Mouse (Mus musculus) forebrain, postnatal 0 days (tissue): ENCODE measurements around the gene Lmcd1. TPM values are rescaled to one million over a fixed set of nuclear protein-coding genes. Genes with fewer than 3 reads are reported as not detected.

Source experiments
- ATAC-seq: fragments of 200-750 bp; cut with Nextera tagmentation; 2 replicates; pipeline ENCODE4 v1.8.0; 2017; ENCODE audit warnings: mild to moderate bottlenecking, moderate library complexity
- DNase-seq: peaks from one replicate; pipeline ENCODE4 v3.0.0-alpha.2; 2015
- H3K27ac ChIP-seq: fragments of 300-500 bp; sonication (generic); 2 replicates; pipeline ENCODE4 v1.5.1; 2014; ENCODE audit warnings: low read depth, mild to moderate bottlenecking, antibody characterized with exemption, low read length, moderate library complexity, mixed read lengths
- H3K27me3 ChIP-seq: fragments of 300-500 bp; sonication (generic); 2 replicates; pipeline ENCODE4 v1.6.1; 2014; ENCODE audit warnings: mild to moderate bottlenecking, low read length, mixed read lengths; ENCODE audit not compliant: insufficient read depth
- H3K36me3 ChIP-seq: fragments of 300-500 bp; sonication (generic); 2 replicates; pipeline ENCODE4 v1.6.1; 2014; ENCODE audit warnings: mild to moderate bottlenecking, moderate library complexity; ENCODE audit not compliant: insufficient read depth
- H3K4me1 ChIP-seq: fragments of 300-500 bp; sonication (generic); 2 replicates; pipeline ENCODE4 v1.6.1; 2014; ENCODE audit warnings: antibody characterized with exemption; ENCODE audit not compliant: insufficient read depth
- H3K4me2 ChIP-seq: fragments of 300-500 bp; sonication (generic); 2 replicates; pipeline ENCODE4 v1.6.1; 2014; ENCODE audit warnings: low read depth, mild to moderate bottlenecking, moderate library complexity
- H3K4me3 ChIP-seq: fragments of 300-500 bp; sonication (generic); 2 replicates; pipeline ENCODE4 v1.5.1; 2014; ENCODE audit warnings: low read depth, low read length, mixed read lengths
- H3K9ac ChIP-seq: fragments of 300-500 bp; sonication (generic); 2 replicates; pipeline ENCODE4 v1.6.1; 2014; ENCODE audit warnings: mild to moderate bottlenecking
- H3K9me3 ChIP-seq: fragments of 300-500 bp; sonication (generic); 2 replicates; pipeline ENCODE4 v1.6.1; 2016; ENCODE audit warnings: low read length
- CTCF ChIP-seq: sonication (generic); IDR thresholded peaks from 2 replicates; pipeline ENCODE4 v1.5.1; 2016; ENCODE audit warnings: antibody characterized with exemption, control low read depth, low read depth
- WGBS: fragments of 180-500 bp; shearing (Covaris S2); extraction: QIAGEN DNeasy Blood & Tissue Kit; methylation state at CpG from one replicate; pipeline ENCODE4 v1.1.7; 2014; 5-methylcytosine and 5-hydroxymethylcytosine counted together
- polyA plus RNA-seq: library from polyadenylated mRNA; unstranded; fragments of >200 nt; fragmentation: Nextera tagmentation; extraction: Ambion mirVana; gene quantifications from 2 replicates; pipeline ENCODE4 v1.2.1, GENCODE M21; 2015
- total RNA-seq: library from RNA; depleted of rRNA; stranded (reverse); fragments of >200 nt; gene quantifications from 2 replicates; pipeline ENCODE4 v1.2.3, GENCODE M21; 2014

The Lmcd1 gene
- total and polyA plus RNA-seq, 2 experiments from 2014 or later: 6.9 to 8.4 TPM

DNA sequence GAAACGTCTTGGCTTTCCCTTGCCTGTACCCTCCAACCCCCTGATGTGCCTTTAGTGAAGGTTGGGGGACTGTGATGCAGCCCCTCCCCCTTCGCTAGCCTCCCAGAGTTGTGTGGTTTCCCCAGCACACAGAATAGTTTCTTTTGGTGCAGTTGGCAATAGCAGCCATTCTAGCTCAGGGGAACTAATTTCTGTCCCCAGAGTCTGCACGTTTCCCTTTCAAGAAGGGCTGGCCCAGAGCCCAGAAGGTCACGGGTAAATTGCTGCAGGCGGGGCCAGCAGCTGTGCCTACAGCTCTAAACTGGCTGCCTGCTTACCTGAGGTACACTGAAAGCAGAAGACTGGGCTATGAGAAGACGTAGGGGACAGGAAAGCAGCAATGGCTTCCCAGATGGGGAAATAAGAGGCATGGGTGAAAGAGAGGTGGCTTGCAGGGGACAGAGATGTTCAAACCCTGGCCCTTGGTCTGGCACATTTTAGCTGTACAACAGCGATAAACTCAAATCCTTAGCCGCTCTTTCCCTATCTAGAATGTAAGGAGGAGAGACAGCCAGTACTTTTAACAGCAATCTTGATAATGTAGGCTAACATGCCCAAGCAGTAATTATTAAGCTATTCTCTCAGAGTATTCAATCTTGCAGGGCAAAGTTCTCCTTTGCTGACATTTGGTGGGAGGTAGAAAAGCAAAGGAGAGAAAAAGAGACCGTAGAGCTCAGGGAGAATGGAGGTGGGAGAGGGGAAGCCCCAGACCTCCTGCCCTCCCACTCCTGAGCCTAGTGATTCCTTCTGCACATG is 900 bp downstream of the Lmcd1 start:
- H3K4me2 ChIP-seq: peak overlapping the region; percentile 55
- peak overlapping the region; percentile 23; the same call in 1 of the 2 replicates for H3K4me3 ChIP-seq
- TF ChIP-seq CTCF: no peak
- H3K27me3 ChIP-seq: no peaks in the 10 kb centered on the region
- no peaks in the 10 kb centered on the region for H3K9me3 ChIP-seq
- H3K9ac ChIP-seq: no peak overlapping the region
- no peak overlapping the region for H3K27ac ChIP-seq
- DNase-seq (peak; percentile 69), ATAC-seq (peak; percentile 63)
- no peaks in the 10 kb centered on the region for H3K4me1 ChIP-seq
- no peaks in the 10 kb centered on the region for H3K36me3 ChIP-seq
- 21% methylated on average over 9 of the region's 9 CpGs for WGBS

DNA sequence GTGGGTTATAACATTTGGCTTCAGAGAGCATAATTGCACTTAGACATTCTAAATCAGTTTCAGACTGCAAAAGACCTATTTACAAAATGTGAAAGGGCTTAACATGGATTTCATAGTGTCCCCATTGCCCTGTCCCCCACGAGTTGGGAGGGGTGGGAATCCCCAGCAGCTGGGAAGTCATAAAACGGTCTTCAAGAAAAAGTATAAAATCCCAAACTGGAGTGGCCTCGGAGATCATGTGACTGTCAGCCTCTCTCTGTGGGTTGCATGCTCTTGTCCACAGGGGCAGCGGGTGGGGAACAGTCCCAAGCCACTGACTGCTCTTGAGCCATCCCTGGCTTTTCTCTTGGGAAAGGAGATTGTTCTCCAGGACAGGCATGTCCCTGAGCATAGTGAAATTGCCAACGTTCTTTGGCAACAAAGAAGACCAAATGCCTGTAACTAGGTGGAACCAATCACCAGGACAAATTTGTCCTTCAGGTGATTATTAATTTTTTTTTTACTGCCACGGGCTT is 2.2 kb downstream of the Lmcd1 start:
- TF ChIP-seq CTCF: no peak
- no peaks in the 10 kb centered on the region for H3K9me3 ChIP-seq
- H3K36me3 ChIP-seq: no peaks in the 10 kb centered on the region
- H3K4me1 ChIP-seq: no peaks in the 10 kb centered on the region
- H3K4me2 ChIP-seq: no peak overlapping the region
- ATAC-seq: no peak
- H3K9ac ChIP-seq: no peak overlapping the region
- H3K27me3 ChIP-seq: no peaks in the 10 kb centered on the region
- no peak overlapping the region for H3K27ac ChIP-seq
- H3K4me3 ChIP-seq: no peak overlapping the region
- no peak for DNase-seq
- 84% methylated on average over 6 of the region's 6 CpGs for WGBS

DNA sequence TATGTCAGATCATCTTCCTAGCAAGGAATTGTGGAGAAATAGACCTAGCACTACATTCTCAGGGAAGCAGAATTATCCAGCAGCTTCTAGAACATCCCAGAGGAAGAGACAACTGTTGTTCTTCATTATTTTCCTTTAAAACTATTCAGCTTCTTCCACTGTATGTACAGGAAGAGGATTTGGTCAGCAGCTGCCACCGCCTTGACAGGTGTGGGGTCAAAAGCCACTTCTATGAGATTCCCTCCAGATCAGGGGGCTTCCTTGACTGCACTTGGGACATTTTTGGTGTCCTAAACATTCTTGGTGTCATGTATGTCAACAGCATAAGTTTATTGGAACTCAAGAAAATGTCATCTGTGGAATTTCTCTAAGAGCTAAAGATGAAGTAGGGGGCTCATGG is 5.2 kb downstream of the Lmcd1 start:
- no peak overlapping the region for H3K4me2 ChIP-seq
- ATAC-seq (no peak), DNase-seq (no peak)
- no peak for TF ChIP-seq CTCF
- no peaks in the 10 kb centered on the region for H3K4me1 ChIP-seq
- H3K27me3 ChIP-seq: no peaks in the 10 kb centered on the region
- no peaks in the 10 kb centered on the region for H3K9me3 ChIP-seq
- H3K36me3 ChIP-seq: no peaks in the 10 kb centered on the region
- no peak overlapping the region for H3K9ac ChIP-seq
- H3K27ac ChIP-seq: no peak overlapping the region
- no peak overlapping the region for H3K4me3 ChIP-seq
- 95% methylated on average over 1 of the region's 1 CpGs for WGBS

DNA sequence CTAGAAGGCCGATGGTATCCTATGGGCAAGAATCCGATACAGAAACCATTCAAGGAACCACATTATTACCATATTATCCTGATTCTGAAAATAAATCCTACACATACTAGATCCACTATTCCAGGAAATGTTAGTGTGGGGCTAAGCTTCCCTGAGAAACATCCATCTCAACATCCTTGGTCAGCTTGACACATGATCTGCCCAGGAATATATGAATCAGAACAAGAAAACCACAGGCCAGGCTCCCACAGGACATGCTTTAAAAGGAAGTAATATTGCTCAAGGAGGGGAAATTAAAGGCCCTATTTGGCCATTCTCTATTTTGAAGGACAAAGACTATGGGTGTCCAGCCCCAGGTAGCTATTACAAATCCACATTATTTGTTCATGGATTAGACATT is 6.6 kb downstream of the Lmcd1 start:
- H3K9me3 ChIP-seq: no peaks in the 10 kb centered on the region
- no peak for TF ChIP-seq CTCF
- H3K27me3 ChIP-seq: no peaks in the 10 kb centered on the region
- no peak overlapping the region for H3K4me2 ChIP-seq
- DNase-seq (no peak), ATAC-seq (no peak)
- no peak overlapping the region for H3K4me3 ChIP-seq
- no peaks in the 10 kb centered on the region for H3K4me1 ChIP-seq
- H3K36me3 ChIP-seq: no peaks in the 10 kb centered on the region
- no peak overlapping the region for H3K9ac ChIP-seq
- 88% methylated on average over 2 of the region's 2 CpGs for WGBS
- no peak overlapping the region for H3K27ac ChIP-seq

DNA sequence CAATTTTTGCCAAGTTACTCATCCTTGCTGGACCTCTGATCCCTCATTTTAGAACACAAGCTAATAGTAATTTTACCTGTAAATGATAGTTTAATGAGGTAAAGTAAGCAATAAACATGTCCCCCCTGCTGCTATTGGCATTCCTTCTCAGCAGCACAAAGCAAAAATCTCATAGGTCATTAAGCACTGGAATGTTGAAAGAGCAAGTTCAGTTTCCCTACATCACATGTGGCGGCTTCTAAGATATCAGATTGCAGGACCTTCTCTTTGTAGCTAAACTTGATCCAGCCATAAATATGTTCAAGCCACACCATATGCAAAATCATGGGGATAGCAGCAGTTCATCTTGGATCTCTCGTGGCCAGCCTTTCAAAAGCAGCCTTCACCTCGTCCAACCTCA is 7.4 kb downstream of the Lmcd1 start:
- Histone ChIP-seq H3K4me2 (no peak overlapping the region), H3K27ac (no peak overlapping the region), H3K27me3 (no peaks in the 10 kb centered on the region), H3K4me1 (no peaks in the 10 kb centered on the region), H3K4me3 (no peak overlapping the region), H3K9me3 (no peaks in the 10 kb centered on the region), H3K36me3 (no peaks in the 10 kb centered on the region), H3K9ac (no peak overlapping the region)
- TF ChIP-seq CTCF: no peak
- DNase-seq (no peak), ATAC-seq (no peak)
- 84% methylated on average over 3 of the region's 3 CpGs for WGBS

DNA sequence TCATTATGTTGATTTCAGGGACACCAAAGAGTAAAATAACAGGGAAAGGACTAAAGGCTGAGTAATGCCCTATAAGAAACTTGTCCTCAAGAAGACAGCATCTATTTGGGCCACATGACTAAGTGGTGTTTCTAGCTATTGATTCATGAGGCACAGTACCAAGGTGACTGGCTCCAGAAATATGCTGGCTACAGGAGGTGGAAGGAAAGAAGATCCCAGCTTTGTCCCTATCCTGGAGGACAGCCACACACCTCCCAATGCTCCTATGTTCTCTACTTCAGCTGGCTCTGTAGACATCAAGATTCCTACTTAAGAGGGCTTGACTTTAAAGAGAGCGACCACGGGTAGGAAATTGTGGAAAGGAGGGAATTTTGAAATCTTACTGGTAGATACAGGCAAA is 8.4 kb downstream of the Lmcd1 start:
- no peak for TF ChIP-seq CTCF
- Histone ChIP-seq H3K9me3 (no peaks in the 10 kb centered on the region), H3K4me2 (no peak overlapping the region), H3K9ac (no peak overlapping the region), H3K27ac (no peak overlapping the region), H3K36me3 (no peaks in the 10 kb centered on the region), H3K27me3 (no peaks in the 10 kb centered on the region), H3K4me3 (no peak overlapping the region), H3K4me1 (no peaks in the 10 kb centered on the region)
- ATAC-seq (no peak), DNase-seq (no peak)
- WGBS: 96% methylated on average over 2 of the region's 2 CpGs

DNA sequence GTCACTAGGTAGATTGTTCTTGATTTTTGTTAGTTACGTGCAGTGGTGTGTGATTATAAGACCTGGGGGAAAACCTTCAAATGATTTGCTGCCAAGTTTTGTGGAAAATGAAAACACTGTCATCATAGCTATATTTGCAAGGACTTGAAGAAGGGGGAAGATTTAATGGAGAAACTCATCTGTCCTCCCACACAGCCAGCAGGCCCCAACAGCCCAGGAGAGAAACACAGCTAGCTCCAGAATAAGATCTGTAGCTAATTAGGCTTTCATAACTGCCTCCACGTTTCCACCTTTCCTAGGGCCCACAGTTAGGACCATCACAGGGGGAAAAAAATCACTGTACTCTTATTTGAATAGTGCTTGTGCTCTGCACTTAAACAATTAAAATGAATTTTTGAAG is 10.5 kb downstream of the Lmcd1 start:
- Histone ChIP-seq H3K27me3 (no peaks in the 10 kb centered on the region), H3K27ac (no peak overlapping the region), H3K9ac (no peak overlapping the region), H3K36me3 (no peaks in the 10 kb centered on the region), H3K4me3 (no peak overlapping the region), H3K9me3 (no peaks in the 10 kb centered on the region), H3K4me1 (no peaks in the 10 kb centered on the region), H3K4me2 (no peak overlapping the region)
- no peak for TF ChIP-seq CTCF
- DNase-seq (no peak), ATAC-seq (no peak)
- WGBS: 70% methylated on average over 2 of the region's 2 CpGs
